Mouse (Mus musculus) NIH3T3 (cell line): ENCODE data around the gene Arpc2.
A peak's percentile ranks its signal among the peaks of the same experiment; 100 is the strongest.

Experiments
- DNase-seq: peaks from one replicate; pipeline ENCODE4 v3.0.0-alpha.2; 2012; ENCODE audit warnings: low read depth

Gene Arpc2

GRCm38 (mm10) chr1:74302229-74302628, 66.3 kb downstream of the Arpc2 start:
- no peak for DNase-seq

GRCm38 (mm10) chr1:74302835-74303234, 67.0 kb downstream of the Arpc2 start:
- no peak for DNase-seq

GRCm38 (mm10) chr1:74303509-74304338, 67.8 kb downstream of the Arpc2 start:
- peak; percentile 84 for DNase-seq

- no peak for DNase-seq
These were observed 68.5 kb downstream of the Arpc2 start for GRCm38 (mm10) chr1:74304339-74304790.

- no peak for DNase-seq
These were observed 69.1 kb downstream of the Arpc2 start for GRCm38 (mm10) chr1:74304946-74305345.

- no peak for DNase-seq
These were observed 69.6 kb downstream of the Arpc2 start, which contains the start of gene Tmbim1 for GRCm38 (mm10) chr1:74305522-74305921. Gene Tmbim1 (minus strand): TSS chr1:74305622.

- DNase-seq = no peak
These were observed 71.3 kb downstream of the Arpc2 start for GRCm38 (mm10) chr1:74307146-74307545.

GRCm38 (mm10) chr1:74308001-74308964, 72.4 kb downstream of the Arpc2 start:
- no peak for DNase-seq

- no peak for DNase-seq
These were observed 73.9 kb downstream of the Arpc2 start for GRCm38 (mm10) chr1:74309767-74310166.

GRCm38 (mm10) chr1:74313049-74313692, 77.3 kb downstream of the Arpc2 start:
- DNase-seq = peak; percentile 91

GRCm38 (mm10) chr1:74314796-74315195, 78.9 kb downstream of the Arpc2 start:
- no peak for DNase-seq

GRCm38 (mm10) chr1:74316114-74316827, 80.4 kb downstream of the Arpc2 start:
- DNase-seq = no peak
